In genomic region chr14:55578668-55579269, GRCm38 (mm10) we compare ENCODE assay signal across 8 mouse cellular contexts. TPM values are rescaled to one million over a fixed set of nuclear protein-coding genes. Genes with fewer than 3 reads are reported as not detected.
A peak's percentile ranks its signal among the peaks of the same experiment; 100 is the strongest.
DNase-seq lines count a peak whose midpoint lies in the region; ATAC-seq and TF ChIP-seq lines count a peak whose summit lies in the region.

No protein-coding gene starts in this region.

- peak; percentile 18 for ATAC-seq in common myeloid progenitor, adult 5-6 weeks (replicated peaks; ENCODE audit: low read depth, poor library complexity, severe bottlenecking)
- ATAC-seq in heart, embryonic 14.5 days (ENCODE audit: insufficient number of reproducible peaks, insufficient read depth, low FRiP score, low read depth) = 0 out of 2 replicates have a peak, but pooled peaks have one; percentile 8
- ATAC-seq in kidney, embryonic 15.5 days (replicated peaks; ENCODE audit: low FRiP score) = peak; percentile 45

- H3K27ac ChIP-seq in heart, embryonic 14.5 days (replicated peaks in 1 of 2; ENCODE audit: control insufficient read depth in 1 of 2, insufficient read depth in 1 of 2, low read depth in 2 of 2, low read length in 2 of 2) = peak overlapping the region; percentile 64 to 90
- H3K27ac ChIP-seq in kidney, embryonic 15.5 days = peak overlapping the region; percentile 86
- H3K27ac ChIP-seq in small intestine, adult 2 months (ENCODE audit: insufficient read depth, low read depth, low read length) = peak overlapping the region; percentile 80

- no peak for TF ChIP-seq CTCF in E14TG2a.4 (conservative IDR thresholded peaks at IDR 0.05; ENCODE audit: low read length)
- no peak for TF ChIP-seq CTCF in small intestine, adult 2 months (IDR thresholded peaks at IDR 0.05; ENCODE audit: extremely low read depth, insufficient read length, insufficient replicate concordance, low read depth, low read length)

- DNase-seq in 3T3-L1 (ENCODE audit: low read depth, low spot score) = peak; percentile 44
- DNase-seq in lung, postnatal 10 days = peak; percentile 63
- DNase-seq in left cerebral cortex, postnatal 25 days (ENCODE audit: low spot score in 2 of 2) = no peak

- no peaks in the 10 kb centered on the region for H3K9me3 ChIP-seq in E14TG2a.4 (ENCODE audit: low read length)
- H3K9me3 ChIP-seq in heart, embryonic 14.5 days (ENCODE audit: control insufficient read depth, low read length) = no peaks in the 10 kb centered on the region
- H3K9me3 ChIP-seq in kidney, embryonic 15.5 days (replicated peaks) = no peaks in the 10 kb centered on the region

- peak overlapping the region; percentile 98 for H3K9ac ChIP-seq in heart, embryonic 14.5 days (ENCODE audit: low read length)
- peak overlapping the region; percentile 88 for H3K9ac ChIP-seq in kidney, embryonic 15.5 days

- H3K4me1 ChIP-seq in E14TG2a.4 (replicated peaks; ENCODE audit: low read depth, low read length) = peaks cover 63% of the 10 kb centered on the region
- peaks cover 17 to 37% of the 10 kb centered on the region in 2 experiments; a peak in 3 of 4 replicates for H3K4me1 ChIP-seq in heart, embryonic 14.5 days (ENCODE audit: control insufficient read depth in 2 of 2, insufficient read depth in 2 of 2, low read length in 2 of 2)
- peaks cover 29% of the 10 kb centered on the region for H3K4me1 ChIP-seq in kidney, embryonic 15.5 days
- no peaks in the 10 kb centered on the region for H3K4me1 ChIP-seq in small intestine, adult 2 months (ENCODE audit: control insufficient read depth, insufficient read depth, insufficient read length, low read length)

- H3K36me3 ChIP-seq in E14TG2a.4 (ENCODE audit: insufficient read depth, low read length) = peaks cover 24% of the 10 kb centered on the region
- peaks cover 26% of the 10 kb centered on the region for H3K36me3 ChIP-seq in heart, embryonic 14.5 days (ENCODE audit: control insufficient read depth, insufficient read depth, low read length)
- peaks cover 23% of the 10 kb centered on the region for H3K36me3 ChIP-seq in kidney, embryonic 15.5 days
- H3K36me3 ChIP-seq in small intestine, adult 2 months (ENCODE audit: control insufficient read depth, insufficient read depth, low read length) = peaks cover 27% of the 10 kb centered on the region

- peak overlapping the region; percentile 75 for H3K4me2 ChIP-seq in heart, embryonic 14.5 days (ENCODE audit: low read length)
- peak overlapping the region; percentile 89 for H3K4me2 ChIP-seq in kidney, embryonic 15.5 days

- intact Hi-C loops in left cerebral cortex, postnatal 25 days (cut with DNase I) = loop anchor here (2.0 kb wide), 1 partner anchor 18 kb away; the partner anchor contains the start of genes A730061H03Rik and Dcaf11

- H3K4me3 ChIP-seq in E14TG2a.4 (replicated peaks; ENCODE audit: low read length) = peak overlapping the region; percentile 88
- peak overlapping the region; percentile 66 to 92 for H3K4me3 ChIP-seq in heart, embryonic 14.5 days (ENCODE audit: control insufficient read depth in 1 of 2, insufficient read depth in 1 of 2, low read depth in 1 of 2, low read length in 2 of 2)
- H3K4me3 ChIP-seq in kidney, embryonic 15.5 days (replicated peaks) = peak overlapping the region; percentile 77
- H3K4me3 ChIP-seq in small intestine, adult 2 months (ENCODE audit: low read depth, low read length) = peak overlapping the region; percentile 92

- no peak for TF ChIP-seq POLR2A in small intestine, adult 2 months (IDR thresholded peaks at IDR 0.05; ENCODE audit: low read depth, low read length)

- no peaks in the 10 kb centered on the region for H3K27me3 ChIP-seq in E14TG2a.4 (ENCODE audit: insufficient read depth, low read length)
- H3K27me3 ChIP-seq in heart, embryonic 14.5 days (ENCODE audit: control insufficient read depth, insufficient read depth, low read length) = no peaks in the 10 kb centered on the region
- no peaks in the 10 kb centered on the region for H3K27me3 ChIP-seq in kidney, embryonic 15.5 days
- no peaks in the 10 kb centered on the region for H3K27me3 ChIP-seq in small intestine, adult 2 months (ENCODE audit: control insufficient read depth, insufficient read depth, low read length)

- 27% methylated on average over 6 of the region's 6 CpGs for WGBS in heart, embryonic 14.5 days
- WGBS in kidney, embryonic 15.5 days = 30% methylated on average over 6 of the region's 6 CpGs
- 11% methylated on average over 6 of the region's 6 CpGs for WGBS in small intestine, adult 2 months

RNA-seq across cellular contexts. Expression of gene Psme1, which starts 0.8 kb away (rescaled TPM):
- 329 and 372 TPM in 2 replicates for total RNA-seq in common myeloid progenitor, adult 5-6 weeks (2017)
- polyA plus RNA-seq in heart, embryonic 14.5 days (2014; fragmentation: Nextera tagmentation; extraction: Ambion mirVana) = 224 and 250 TPM in 2 replicates
- 147 and 153 TPM in 2 replicates for polyA plus RNA-seq in kidney, embryonic 15.5 days (2015; fragmentation: Nextera tagmentation; extraction: Ambion mirVana)
- polyA plus RNA-seq in small intestine, adult 2 months (2012; rRNA removed) = 71.4 and 167 TPM in 2 replicates
- 10 to 100 TPM; 39.4 to 45.3 TPM for total RNA-seq in left cerebral cortex, postnatal 25 days (2021)

RNA-seq across cellular contexts. Expression of gene Fitm1, which starts 3.4 kb away (rescaled TPM):
- 1.3 TPM in 1 of 2 replicates, not detected in the other for total RNA-seq in common myeloid progenitor, adult 5-6 weeks (2017)
- polyA plus RNA-seq in heart, embryonic 14.5 days (2014; fragmentation: Nextera tagmentation; extraction: Ambion mirVana) = 97.6 and 102 TPM in 2 replicates
- 4.2 and 6.1 TPM in 2 replicates for polyA plus RNA-seq in kidney, embryonic 15.5 days (2015; fragmentation: Nextera tagmentation; extraction: Ambion mirVana)
- 0.46 TPM in 1 of 2 replicates, not detected in the other for polyA plus RNA-seq in small intestine, adult 2 months (2012; rRNA removed)
- not detected for total RNA-seq in left cerebral cortex, postnatal 25 days (2021)

RNA-seq across cellular contexts. Expression of gene Emc9, which starts 6.3 kb away (rescaled TPM):
- total RNA-seq in common myeloid progenitor, adult 5-6 weeks (2017) = 19.1 and 24.3 TPM in 2 replicates
- polyA plus RNA-seq in heart, embryonic 14.5 days (2014; fragmentation: Nextera tagmentation; extraction: Ambion mirVana) = 22.6 and 22.7 TPM in 2 replicates
- polyA plus RNA-seq in kidney, embryonic 15.5 days (2015; fragmentation: Nextera tagmentation; extraction: Ambion mirVana) = 6.8 and 7.4 TPM in 2 replicates
- 12.2 and 23.0 TPM in 2 replicates for polyA plus RNA-seq in small intestine, adult 2 months (2012; rRNA removed)
- total RNA-seq in left cerebral cortex, postnatal 25 days (2021) = 10 to 100 TPM; 38.1 to 41.5 TPM

RNA-seq across cellular contexts. Expression of gene Psme2, which starts 12.1 kb away (rescaled TPM):
- 217 and 241 TPM in 2 replicates for total RNA-seq in common myeloid progenitor, adult 5-6 weeks (2017)
- polyA plus RNA-seq in heart, embryonic 14.5 days (2014; fragmentation: Nextera tagmentation; extraction: Ambion mirVana) = 225 and 229 TPM in 2 replicates
- 248 and 261 TPM in 2 replicates for polyA plus RNA-seq in kidney, embryonic 15.5 days (2015; fragmentation: Nextera tagmentation; extraction: Ambion mirVana)
- polyA plus RNA-seq in small intestine, adult 2 months (2012; rRNA removed) = 85.3 and 142 TPM in 2 replicates
- total RNA-seq in left cerebral cortex, postnatal 25 days (2021) = 10 to 100 TPM; 35.2 to 47.9 TPM

RNA-seq across cellular contexts. Expression of gene Rnf31, which starts 12.7 kb away (rescaled TPM):
- 11.9 and 21.2 TPM in 2 replicates for total RNA-seq in common myeloid progenitor, adult 5-6 weeks (2017)
- polyA plus RNA-seq in heart, embryonic 14.5 days (2014; fragmentation: Nextera tagmentation; extraction: Ambion mirVana) = 12.7 and 13.1 TPM in 2 replicates
- polyA plus RNA-seq in kidney, embryonic 15.5 days (2015; fragmentation: Nextera tagmentation; extraction: Ambion mirVana) = 18.6 and 21.7 TPM in 2 replicates
- 28.8 and 65.8 TPM in 2 replicates for polyA plus RNA-seq in small intestine, adult 2 months (2012; rRNA removed)
- 10 to 100 TPM; 27.6 to 31.7 TPM for total RNA-seq in left cerebral cortex, postnatal 25 days (2021)

Comparison
In these comparisons a context has a peak if more than half of its experiments do, and no peak if none do; other contexts are left out.
1. DNase-seq: peak in 3T3-L1 (single experiment) and lung, postnatal 10 days (single experiment); none in left cerebral cortex, postnatal 25 days (0 of 2).
2. RNA of gene Fitm1, which starts 3.4 kb away (polyA plus RNA-seq): 97.6 to 102 TPM in heart, embryonic 14.5 days; 4.2 to 6.1 TPM in kidney, embryonic 15.5 days and 0.46 TPM in small intestine, adult 2 months; every median in the first group is over 10 times any median in the second.
3. Peak in every context shown above with its lines, with median percentiles within 50 percentile points of each other: H3K4me3 ChIP-seq, ATAC-seq and H3K27ac ChIP-seq.